Mouse (Mus musculus): ENCODE data around the gene Olfr114. TPM values are rescaled to one million over a fixed set of nuclear protein-coding genes. Genes with fewer than 3 reads are reported as not detected.

The Olfr114 gene
- total RNA-seq (2021): not detected
- long read RNA-seq, experiment 1: 0 reads
- long read RNA-seq, experiment 2: 0 reads

GRCm38 (mm10) chr17:37592643-37593042 is at the start of gene Olfr114:
Gene Olfr114, minus strand, starts transcription at chr17:37592743.
- DNase-seq (ENCODE audit: low spot score in 2 of 2): no peak

DNA sequence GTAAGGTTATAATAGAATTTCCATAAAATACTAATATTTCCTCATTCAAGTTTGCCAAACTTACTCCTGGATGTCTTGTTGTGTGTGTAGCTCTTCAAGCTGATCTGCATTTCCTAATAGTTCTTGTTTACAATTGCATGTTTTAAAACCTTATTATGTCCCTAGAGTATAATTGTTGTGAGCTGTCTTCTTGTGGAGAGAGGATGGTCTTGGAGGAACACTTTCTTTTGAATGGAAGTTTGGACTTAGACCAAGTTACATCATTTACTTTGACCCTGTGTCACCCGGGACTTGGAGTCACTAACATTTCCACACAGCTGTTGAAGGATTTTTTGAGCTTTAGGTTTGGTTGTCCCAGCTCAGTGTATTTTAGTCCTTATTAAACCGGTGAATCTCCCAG is 34.5 kb upstream of the Olfr114 start, which contains the start of the genes Olfr115 and Olfr116:
TSS of gene Olfr115 (minus strand) at position 101 of the 400 bp plus-strand sequence.
TSS of gene Olfr116 (minus strand) at position 191 of the 400 bp plus-strand sequence.
- DNase-seq (ENCODE audit: low spot score in 2 of 2): no peak

GRCm38 (mm10) chr17:37577563-37577962 is 15.0 kb downstream of the Olfr114 start, which contains the start of gene Olfr113:
Gene Olfr113, minus strand, starts transcription at chr17:37577663.
- DNase-seq (ENCODE audit: low spot score in 2 of 2): no peak

DNA sequence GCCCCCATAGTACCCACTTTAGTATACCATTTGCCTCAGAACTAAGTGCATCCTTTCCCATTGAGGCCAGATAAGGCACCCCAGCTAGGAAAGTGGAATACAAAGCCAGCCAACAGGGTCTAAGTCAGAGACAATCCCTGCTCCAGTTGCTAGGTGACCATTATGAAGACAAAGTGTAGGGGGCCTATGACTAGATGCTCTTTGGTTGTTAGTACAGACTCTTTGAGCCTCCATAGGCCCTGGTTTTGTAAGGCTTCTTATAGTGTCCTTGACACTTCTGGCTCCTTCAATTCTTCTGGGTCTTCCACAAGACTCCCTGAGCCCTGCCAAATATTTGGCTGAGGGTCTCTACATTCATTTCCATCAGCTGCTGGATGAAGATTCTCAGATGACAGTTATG is 23.2 kb downstream of the Olfr114 start, which contains the start of gene Olfr112:
TSS of gene Olfr112 (minus strand) at position 101 of the 400 bp plus-strand sequence.
- no peak for DNase-seq (ENCODE audit: low spot score in 2 of 2)

- no peak for DNase-seq (ENCODE audit: low spot score in 2 of 2)
Measured at GRCm38 (mm10) chr17:37558913-37559615, 33.5 kb downstream of the Olfr114 start.

DNA sequence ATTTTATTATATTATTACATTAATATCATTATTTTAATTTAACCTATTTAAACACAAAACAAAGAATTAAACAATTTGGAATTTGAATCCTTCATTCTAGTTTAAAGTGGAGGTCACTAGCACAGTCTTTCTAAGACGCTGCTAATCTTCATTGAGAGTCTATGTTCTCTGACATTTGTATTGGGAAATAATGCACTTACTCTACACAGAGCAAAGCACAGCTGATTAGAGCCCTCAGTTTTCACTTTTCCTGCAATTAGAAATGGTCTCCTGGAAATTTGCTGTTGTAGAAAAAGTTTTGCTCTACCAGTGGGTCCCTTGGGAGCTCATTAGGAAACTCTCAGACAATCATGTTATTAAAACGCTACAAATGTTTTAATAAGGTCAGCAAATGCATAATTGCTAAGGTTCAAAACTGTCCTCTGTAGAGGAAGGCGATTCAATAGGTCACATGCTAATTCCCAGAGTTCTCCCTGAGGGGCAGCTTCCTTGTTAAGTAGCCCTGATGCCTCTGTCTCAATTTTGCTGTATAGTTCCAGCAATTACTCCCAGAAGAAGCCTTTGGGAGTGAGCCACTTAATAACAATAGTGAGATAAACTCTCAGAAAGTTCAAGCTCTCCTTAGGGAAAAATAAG is 48.6 kb downstream of the Olfr114 start:
- DNase-seq (ENCODE audit: low spot score in 2 of 2): no peak

DNA sequence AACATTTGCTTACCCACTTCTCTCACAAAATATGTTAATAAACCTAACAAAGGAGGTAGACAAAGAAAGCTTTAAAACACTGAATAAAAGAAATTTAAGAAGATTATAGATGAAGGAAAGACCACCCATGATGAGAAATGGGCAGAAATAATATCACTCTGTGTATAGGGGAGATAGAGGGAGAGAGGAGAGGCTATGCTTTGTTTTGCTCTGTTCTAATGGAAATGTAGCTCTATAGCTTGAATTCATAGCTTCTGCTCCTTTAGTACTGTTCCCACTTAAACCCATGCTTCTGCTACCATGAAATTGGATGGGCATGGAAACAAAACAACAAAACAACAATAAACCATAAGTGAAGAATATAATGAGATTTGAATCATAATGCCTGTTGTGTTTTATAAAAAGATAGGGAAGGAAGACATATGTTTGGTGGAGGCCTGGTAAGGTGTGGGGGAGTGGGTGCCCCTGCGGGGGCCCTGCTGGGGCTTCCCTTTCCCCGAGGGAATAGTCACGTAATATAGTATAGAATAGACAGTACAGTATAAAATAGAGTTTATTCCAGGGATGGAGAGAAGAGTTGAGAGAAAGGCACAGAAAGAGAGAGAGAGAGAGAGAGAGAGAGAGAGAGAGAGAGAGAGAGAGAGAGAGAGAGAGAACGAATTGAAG is 51.0 kb downstream of the Olfr114 start:
- DNase-seq (ENCODE audit: low spot score in 2 of 2): no peak

Other genes with a start within 250 kb of the Olfr114 start
- gene Olfr104-ps, start 233.2 kb downstream of the Olfr114 start, total RNA-seq (2021): not detected
- gene Olfr105-ps, start 213.7 kb downstream of the Olfr114 start, total RNA-seq (2021): not detected
- gene Olfr106-ps, start 202.3 kb downstream of the Olfr114 start, total RNA-seq (2021): not detected
- gene Olfr107, start 193.5 kb downstream of the Olfr114 start, total RNA-seq (2021): not detected
- gene Olfr108, start 147.3 kb downstream of the Olfr114 start, total RNA-seq (2021): not detected
- not detected for gene Olfr109, start 133.8 kb downstream of the Olfr114 start, total RNA-seq (2021)
- gene H2-M2, start 109.2 kb downstream of the Olfr114 start, total RNA-seq (2021): 1 to 10 TPM; 1.6 to 9.0 TPM
- not detected for gene Olfr110, start 100.3 kb downstream of the Olfr114 start, total RNA-seq (2021)
- under 1 TPM; 0.30 to 0.58 TPM for gene Olfr111, start 84.7 kb downstream of the Olfr114 start, total RNA-seq (2021)
- gene Olfr112, start 23.3 kb downstream of the Olfr114 start, total RNA-seq (2021): not detected
- not detected for gene Olfr113, start 15.1 kb downstream of the Olfr114 start, total RNA-seq (2021)
- not detected for gene Olfr115, start 34.4 kb upstream of the Olfr114 start, total RNA-seq (2021)
- gene Olfr116, start 34.5 kb upstream of the Olfr114 start, total RNA-seq (2021): not detected
- not detected for gene Olfr117, start 71.0 kb upstream of the Olfr114 start, total RNA-seq (2021)
- gene Olfr118, start 74.2 kb upstream of the Olfr114 start, total RNA-seq (2021): not detected
- not detected for gene Olfr119, start 103.8 kb upstream of the Olfr114 start, total RNA-seq (2021)
- gene Olfr120, start 129.1 kb upstream of the Olfr114 start, total RNA-seq (2021): not detected
- not detected for gene Olfr121, start 156.1 kb upstream of the Olfr114 start, total RNA-seq (2021)
- not detected for gene Olfr122, start 175.9 kb upstream of the Olfr114 start, total RNA-seq (2021)
- not detected for gene Olfr123, start 200.8 kb upstream of the Olfr114 start, total RNA-seq (2021)
- not detected for gene Olfr124, start 207.1 kb upstream of the Olfr114 start, total RNA-seq (2021)
- not detected for gene Olfr125, start 240.2 kb upstream of the Olfr114 start, total RNA-seq (2021)

All from adrenal gland, adult 18-20 months (tissue).